Mouse (Mus musculus) thymus, postnatal 36 days (tissue): ENCODE measurements around the gene Fancl.

ENCODE experiments used
- DNase-seq, 2 experiments: peaks; one replicate each; pipeline ENCODE4 v3.0.0; 2022; ENCODE audit warnings: mixed read lengths in 2 of 2

Gene Fancl

DNA sequence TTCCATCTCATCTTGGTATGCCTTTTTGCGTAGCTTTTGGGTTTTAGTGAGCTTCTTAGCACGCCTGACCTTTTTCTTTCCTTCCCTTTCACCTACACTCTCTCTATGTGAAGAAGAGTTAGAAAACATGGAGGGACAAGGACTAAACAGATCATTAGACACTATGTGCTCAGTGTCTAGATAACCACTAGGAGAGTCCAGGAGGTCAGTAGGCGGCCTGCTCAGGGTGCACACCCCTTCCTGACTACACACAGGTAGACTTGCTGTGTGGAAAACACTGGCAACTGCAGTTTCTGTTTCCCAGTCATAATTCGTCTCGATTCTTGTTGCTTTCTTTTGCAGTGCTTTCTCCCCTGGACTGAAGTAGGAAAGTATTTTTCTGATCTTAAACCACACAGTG, 110.0 kb downstream of the Fancl start:
- no peak for DNase-seq

DNA sequence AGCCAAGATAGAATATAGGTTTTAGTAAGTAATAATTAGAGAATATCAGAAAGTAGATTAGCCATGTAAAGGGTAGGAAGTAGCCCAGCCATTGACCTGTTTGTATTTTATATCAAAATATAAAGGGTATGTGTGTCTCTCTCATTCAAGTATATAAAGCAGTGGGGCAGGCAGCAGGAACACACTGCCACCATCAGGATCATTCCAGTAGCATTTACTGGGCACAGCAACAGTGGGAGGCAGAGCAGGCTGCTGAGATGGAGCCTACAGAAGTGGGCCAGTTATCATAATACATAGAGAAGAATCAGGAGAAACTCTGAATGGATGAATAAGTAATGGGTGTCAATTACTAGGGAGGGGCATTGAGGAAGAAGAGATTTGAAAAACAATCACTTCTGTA, 127.7 kb downstream of the Fancl start:
- no peak for DNase-seq

DNA sequence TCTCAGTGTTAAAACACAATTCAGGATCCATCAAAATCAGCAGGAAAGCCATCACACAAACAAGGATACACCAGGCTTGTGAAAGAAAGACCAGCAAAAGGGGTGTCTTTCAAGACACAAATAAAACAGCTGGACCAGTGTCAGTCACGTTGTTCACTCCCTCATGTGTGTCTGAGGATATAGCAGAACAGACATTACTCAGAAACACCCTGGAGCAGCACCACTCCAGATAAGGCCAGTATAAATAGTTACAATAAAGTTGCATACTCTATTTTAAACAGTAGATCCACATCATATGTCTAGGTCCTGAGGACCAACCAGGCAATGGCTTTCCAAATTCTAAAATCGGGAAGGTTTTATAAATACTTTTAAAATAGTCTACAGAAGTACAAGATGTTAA, 130.2 kb downstream of the Fancl start:
- no peak for DNase-seq

DNA sequence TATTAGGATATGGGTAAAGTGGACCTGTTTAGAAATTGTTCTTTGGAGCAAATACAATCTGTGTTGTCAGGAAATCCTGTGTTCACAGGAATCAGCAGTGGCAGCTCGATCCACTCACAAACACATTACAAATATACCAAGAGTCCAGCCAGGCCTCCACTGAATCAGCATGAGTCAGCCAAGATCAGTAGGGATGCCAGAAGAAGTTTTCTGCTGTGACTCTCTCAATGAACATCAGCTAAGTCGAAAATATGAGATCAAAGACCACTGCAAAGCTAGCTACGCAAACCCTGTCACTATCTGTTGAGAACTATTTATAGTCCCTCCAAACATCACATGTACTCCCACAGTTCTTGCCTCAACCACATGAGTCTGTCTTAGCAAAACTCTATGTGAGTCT, 133.1 kb downstream of the Fancl start:
- DNase-seq = no peak
